Mouse (Mus musculus) olfactory bulb, adult 2 months (tissue): ENCODE measurements around the gene A730061H03Rik.

Experiments used
- CTCF ChIP-seq: fragments of 200-500 bp; IDR thresholded peaks from 2 replicates; pipeline ENCODE4 v1.5.1; 2012; ENCODE audit warnings: low read depth, mild to moderate bottlenecking, low read length, moderate library complexity; ENCODE audit not compliant: insufficient read depth
- POLR2A ChIP-seq: fragments of 200-500 bp; IDR thresholded peaks from 2 replicates; pipeline ENCODE4 v1.6.1; 2012; ENCODE audit warnings: mild to moderate bottlenecking, low read depth, low read length, moderate library complexity; ENCODE audit not compliant: insufficient read depth

- no peak for TF ChIP-seq CTCF
- TF ChIP-seq POLR2A: no peak
These were observed 1.7 kb upstream of the A730061H03Rik start for GRCm38 (mm10) chr14:55561860-55562259.
